Mouse (Mus musculus): ENCODE measurements around the gene Ank2. TPM values are rescaled to one million over a fixed set of nuclear protein-coding genes. Genes with fewer than 3 reads are reported as not detected.
A peak's percentile ranks its signal among the peaks of the same experiment; 100 is the strongest.

Gene Ank2
- total RNA-seq (2021), result 57.0 and 61.8 TPM in 2 replicates
- long read RNA-seq, full-length matches to known transcripts, result 2 of 4 reads
- long read RNA-seq, partial matches to known transcripts, result 2 of 4 reads
- long read RNA-seq, other reads (novel, unspliced or antisense), result 0 of 4 reads

GRCm38 (mm10) chr3:127498742-127499400 lies at the start of gene Ank2:
Gene Ank2, minus strand, starts transcription at chr3:127499350.
- DNase-seq, result peak; percentile 70

DNA sequence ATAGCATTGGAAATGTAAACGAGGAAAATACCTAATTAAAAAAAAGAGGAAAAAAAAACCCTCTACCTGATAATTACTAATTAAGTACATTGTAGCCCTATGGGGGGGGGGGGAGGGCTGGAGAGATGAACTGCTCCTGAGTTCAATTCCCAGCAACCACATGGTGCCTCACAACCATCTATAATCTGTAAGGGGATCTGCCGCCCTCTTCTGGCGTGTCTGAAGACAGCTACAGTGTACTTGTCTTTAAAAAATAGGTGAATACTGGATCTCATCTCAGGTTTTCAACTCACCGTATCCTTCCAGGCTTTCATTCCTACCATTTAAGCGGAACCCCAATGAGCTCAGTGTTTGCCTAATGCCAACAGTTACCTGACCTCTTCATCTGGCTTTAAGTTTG lies 48.7 kb upstream of the Ank2 start:
- DNase-seq, result peak; percentile 39

GRCm38 (mm10) chr3:127544610-127545121 lies 45.5 kb upstream of the Ank2 start:
- DNase-seq, result no peak

DNA sequence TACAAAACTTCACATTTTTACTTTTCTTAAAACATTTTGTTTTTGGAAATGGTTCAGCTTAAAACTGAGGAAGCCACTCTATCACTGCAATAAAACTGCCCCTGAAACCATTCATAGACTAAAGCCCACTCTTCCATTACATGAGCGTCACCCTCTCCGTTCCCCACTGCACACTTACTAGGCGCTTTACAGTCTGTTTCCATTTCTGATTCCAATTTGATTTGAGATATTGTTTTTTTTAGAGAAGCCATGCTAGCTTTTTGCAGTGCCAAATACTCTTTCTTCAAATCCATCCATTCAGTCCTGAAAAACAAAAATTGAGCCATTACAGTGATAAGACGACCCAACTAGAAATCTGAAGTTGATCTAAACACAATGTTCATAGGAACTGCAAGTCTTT lies 44.8 kb upstream of the Ank2 start:
- no peak for DNase-seq

DNA sequence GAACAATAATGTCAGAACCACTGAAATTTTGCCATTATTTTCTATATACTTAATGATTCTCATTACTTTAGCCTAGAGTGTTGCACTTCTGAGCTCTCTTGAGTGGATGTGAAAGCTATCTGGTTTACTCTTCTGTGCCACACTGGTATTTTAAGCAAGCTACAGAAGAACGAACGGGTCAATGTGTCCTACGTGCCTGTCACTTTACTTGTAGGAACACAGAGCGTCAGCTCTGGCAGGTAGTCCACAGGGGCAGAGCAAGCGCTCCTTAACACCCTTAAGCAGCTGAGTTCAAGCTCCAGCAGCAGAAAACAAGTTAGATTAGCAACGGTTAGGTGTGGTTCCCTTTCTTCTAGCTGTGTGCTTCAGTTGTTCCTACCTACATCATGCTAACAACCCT lies 40.0 kb upstream of the Ank2 start:
- DNase-seq, result no peak

DNA sequence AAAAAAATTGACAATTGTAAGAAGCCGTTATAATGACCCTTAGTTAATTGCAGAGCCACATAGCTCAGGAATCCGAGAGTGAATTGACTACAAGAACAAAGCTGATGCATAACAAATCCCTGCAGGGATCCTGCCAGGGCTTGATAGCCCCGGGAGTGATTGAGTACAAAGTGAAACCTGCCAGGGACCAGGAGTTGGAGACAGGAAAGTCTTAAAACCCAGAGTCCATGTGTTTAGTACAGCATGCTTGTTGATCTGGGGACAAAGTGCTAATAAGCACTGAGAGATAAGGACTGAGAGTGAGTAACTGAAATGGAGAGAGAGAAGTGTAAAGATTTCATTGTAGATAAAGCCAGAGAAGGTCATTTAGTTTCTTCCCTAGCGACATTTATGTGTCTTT lies 31.1 kb upstream of the Ank2 start:
- no peak for DNase-seq

DNA sequence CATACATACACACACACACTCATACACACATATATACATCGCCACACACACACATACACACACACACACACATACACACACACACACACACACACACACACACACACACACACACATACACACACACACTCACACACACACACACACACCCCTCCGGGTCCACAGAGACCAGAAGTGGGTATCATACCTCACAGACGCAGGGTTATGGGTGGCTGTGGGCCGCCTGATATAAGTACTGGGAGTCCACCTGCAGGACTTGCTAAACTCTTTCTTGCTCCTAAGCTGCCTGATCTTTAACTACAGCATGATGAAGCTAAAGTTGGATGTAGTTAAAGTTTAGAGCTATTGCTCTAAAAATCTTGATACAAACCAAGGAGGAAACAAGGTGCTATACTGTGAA lies 30.7 kb upstream of the Ank2 start:
- no peak for DNase-seq

DNA sequence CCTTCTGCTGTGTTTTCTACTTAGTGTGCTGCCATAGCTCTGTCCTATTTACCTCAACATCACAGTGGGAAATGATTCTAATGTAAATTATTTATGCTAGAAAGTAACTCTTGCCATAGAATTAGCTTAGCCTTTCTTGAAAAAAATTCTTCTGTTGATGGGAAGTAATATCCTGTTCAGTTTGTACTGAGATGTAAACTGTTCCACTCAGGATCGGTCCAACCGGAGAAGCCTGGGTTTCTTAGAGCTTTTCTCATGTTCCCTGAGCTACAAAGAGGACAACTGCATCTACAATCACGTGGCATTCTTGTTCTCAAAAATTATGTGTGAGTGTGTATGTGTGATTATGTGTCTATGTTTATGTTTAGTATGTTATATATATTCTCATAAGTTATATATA lies 30.1 kb upstream of the Ank2 start:
- no peak for DNase-seq

DNA sequence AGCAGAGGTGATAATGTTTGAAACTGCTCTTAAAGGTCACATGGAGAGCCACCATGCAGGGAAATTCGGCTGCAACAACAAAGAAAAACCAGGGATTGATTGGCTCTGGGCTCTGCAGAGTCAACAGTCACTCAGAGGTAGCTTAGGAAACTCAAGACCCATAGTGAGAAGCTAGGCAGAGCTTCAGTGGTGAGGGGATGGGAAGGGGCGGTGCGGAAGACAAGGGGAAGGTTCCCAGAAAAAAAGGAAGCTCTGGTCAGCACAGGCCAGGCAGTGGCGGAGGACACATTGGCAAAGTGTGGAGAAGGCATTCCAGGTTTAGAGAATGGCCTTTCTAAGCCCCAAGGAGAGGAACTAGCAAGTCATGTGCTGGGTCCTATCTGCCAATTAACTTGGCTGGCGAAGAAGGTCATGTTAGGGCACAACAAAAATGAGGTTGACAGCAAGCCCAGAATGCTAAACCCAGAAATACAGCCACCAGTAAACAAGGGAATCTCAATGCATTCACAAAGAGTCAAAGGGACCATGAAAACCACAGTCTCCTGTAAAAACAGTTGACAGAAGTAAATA lies 28.4 kb upstream of the Ank2 start:
- no peak for DNase-seq

- no peak for DNase-seq
These were observed 26.2 kb upstream of the Ank2 start for GRCm38 (mm10) chr3:127525188-127525819.

GRCm38 (mm10) chr3:127521156-127521555 lies 22.0 kb upstream of the Ank2 start:
- no peak for DNase-seq

- no peak for DNase-seq
These were observed 21.1 kb upstream of the Ank2 start for GRCm38 (mm10) chr3:127520300-127520699.

- no peak for DNase-seq
These were observed 16.1 kb upstream of the Ank2 start for GRCm38 (mm10) chr3:127515251-127515650.

DNA sequence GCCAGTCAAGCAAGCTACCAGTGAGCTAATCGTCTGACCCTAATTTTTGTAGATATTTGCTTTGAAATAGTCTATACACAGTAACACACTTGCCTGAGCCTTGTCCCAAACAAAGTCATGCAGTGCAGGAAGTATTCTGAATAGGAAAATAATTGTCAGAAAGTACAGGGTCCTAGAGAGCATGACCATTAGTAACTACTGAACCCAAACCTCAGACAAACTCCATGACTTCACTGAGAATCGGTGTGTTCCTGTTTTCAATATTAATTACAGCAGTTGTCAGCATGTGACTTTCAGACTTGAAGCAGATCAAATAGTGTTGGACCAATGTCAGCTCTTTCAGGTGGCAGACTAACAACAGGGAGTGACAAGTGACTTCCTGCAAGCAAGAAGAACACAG lies 14.5 kb upstream of the Ank2 start:
- no peak for DNase-seq

GRCm38 (mm10) chr3:127512794-127513335 lies 13.7 kb upstream of the Ank2 start:
- DNase-seq, result peak; percentile 18

DNA sequence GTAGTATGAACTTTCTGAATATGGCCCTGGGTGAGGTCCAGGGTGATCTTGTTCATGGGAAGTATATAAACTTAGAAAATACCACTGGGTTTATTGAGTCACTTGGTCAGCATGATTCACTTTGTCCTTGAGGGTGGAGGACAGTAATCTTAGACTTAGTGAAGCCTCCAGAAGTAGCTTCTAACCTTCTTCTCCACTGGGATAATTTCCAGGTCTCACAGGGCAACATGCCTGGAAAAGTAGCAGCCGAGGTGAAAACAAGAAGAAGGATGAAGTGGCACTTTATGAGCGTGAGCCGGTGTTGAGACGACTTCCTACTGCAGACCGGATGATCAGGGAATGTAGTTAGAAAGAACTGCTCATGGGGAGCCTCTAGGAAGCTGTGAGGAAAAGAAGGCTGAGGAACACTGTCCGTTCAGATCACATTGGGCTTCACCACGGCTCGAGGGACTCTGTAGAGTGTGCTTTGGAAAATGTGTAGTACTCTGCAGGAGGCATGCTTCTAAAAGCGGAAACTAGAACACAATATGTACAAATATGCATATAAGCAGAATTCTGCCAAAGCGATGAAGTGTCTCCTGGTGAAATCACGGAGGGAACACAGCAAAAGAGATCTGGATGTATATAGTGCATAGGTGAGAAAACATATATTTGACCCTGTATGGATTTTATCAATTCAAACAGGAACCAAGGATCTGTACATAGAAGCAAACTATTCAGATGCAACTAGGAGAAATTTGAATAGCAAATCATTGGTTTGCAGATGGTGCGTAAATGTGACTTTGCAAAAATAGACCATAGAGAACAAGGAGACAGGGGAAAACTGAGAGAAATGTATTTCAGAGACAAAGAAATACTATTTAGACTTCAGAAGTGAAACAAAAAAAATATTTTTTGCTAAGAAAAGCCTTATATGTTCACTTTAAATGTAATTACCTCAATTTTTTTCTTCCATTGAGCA lies 12.9 kb upstream of the Ank2 start:
- no peak for DNase-seq

- DNase-seq, result no peak
These were observed 9.0 kb upstream of the Ank2 start for GRCm38 (mm10) chr3:127507878-127508783.

- peak; percentile 17 for DNase-seq
These were observed 881 bp downstream of the Ank2 start for GRCm38 (mm10) chr3:127498197-127498741.

DNA sequence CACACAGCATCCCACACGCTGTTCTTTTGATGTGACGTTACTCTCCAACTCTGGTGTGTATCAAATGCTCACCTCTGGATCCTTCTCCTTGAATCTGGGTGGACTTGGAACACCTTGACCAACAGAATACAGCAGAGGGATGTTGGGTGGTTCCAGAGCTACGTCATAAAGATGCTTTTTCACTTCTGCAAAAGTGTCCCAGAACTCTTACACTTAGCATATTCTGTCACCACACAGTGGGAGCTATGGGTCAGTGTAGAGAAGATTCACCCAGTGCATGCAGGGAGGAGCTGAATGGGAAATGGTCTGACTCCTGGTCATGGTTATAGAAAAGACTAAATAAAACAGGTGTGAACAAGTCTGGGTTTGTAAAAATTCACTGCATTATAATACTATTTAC lies 6.5 kb downstream of the Ank2 start:
- no peak for DNase-seq

DNA sequence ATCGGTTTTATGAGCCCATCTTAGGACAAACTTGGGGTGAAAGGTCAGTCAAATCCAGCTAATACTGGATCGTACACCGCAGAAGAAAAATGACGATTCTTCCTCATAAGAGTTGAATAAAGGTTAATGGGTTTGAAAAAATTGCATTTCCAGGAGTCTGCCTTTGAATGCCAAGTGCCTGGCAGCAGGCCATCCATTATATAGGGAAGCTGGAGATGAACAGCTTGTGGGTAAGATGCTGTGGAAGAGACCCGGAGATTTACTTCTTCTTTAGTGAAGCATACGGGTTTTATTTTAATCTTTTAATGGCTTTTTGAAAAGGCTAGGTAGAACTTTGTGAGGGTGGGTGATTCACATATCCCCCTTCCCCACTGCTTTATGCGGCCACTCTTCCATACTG lies 11.8 kb downstream of the Ank2 start:
- DNase-seq, result no peak

- no peak for DNase-seq
These were observed 14.0 kb downstream of the Ank2 start for GRCm38 (mm10) chr3:127485174-127485573.
